Mouse (Mus musculus): ENCODE measurements around the gene Snx27. TPM values are rescaled to one million over a fixed set of nuclear protein-coding genes. Genes with fewer than 3 reads are reported as not detected.

Gene Snx27
- total and polyA plus RNA-seq, 3 experiments: 36.9 to 123 (median 45.4) TPM

GRCm38 (mm10) chr3:94476301-94477035 lies 106.0 kb downstream of the Snx27 start:
- no peaks in the 10 kb centered on the region for H3K9me3 ChIP-seq (replicated peaks; ENCODE audit: insufficient read depth, low read length)
- TF ChIP-seq EP300 (IDR thresholded peaks at IDR 0.05; ENCODE audit: low read depth in 1 of 2, low read length in 2 of 2) (peak in 1 of 2 experiments; percentile 14; a peak in 1 of 4 replicates), GATA1 (IDR thresholded peaks at IDR 0.05; ENCODE audit: low read depth, low read length) (peak; percentile 33; the same call in 1 of the 2 replicates), POLR2AphosphoS2 (IDR thresholded peaks at IDR 0.05; ENCODE audit: low read length) (no peak), ETS1 (IDR thresholded peaks at IDR 0.05; ENCODE audit: low read depth, low read length) (0 out of 2 replicates have a peak, but pooled peaks have one; percentile 24), CTCF (IDR thresholded peaks at IDR 0.05 in 2 of 3, conservative IDR thresholded peaks at IDR 0.05 in 1 of 3; ENCODE audit: control insufficient read depth in 1 of 3, insufficient read depth in 1 of 3, low read depth in 2 of 3, low read length in 3 of 3, poor library complexity in 1 of 3, severe bottlenecking in 1 of 3) (no peak), ELF1 (IDR thresholded peaks at IDR 0.05; ENCODE audit: low read depth, low read length) (peak; percentile 41; the same call in 1 of the 2 replicates)
- peaks cover 0 to 19% of the 10 kb centered on the region in 2 experiments; a peak in 2 of 4 replicates for H3K36me3 ChIP-seq (ENCODE audit: control insufficient read depth in 1 of 2, insufficient read depth in 2 of 2, low read length in 2 of 2)
- peak; percentile 50 for DNase-seq (ENCODE audit: low read depth, low spot score)
- no peaks in the 10 kb centered on the region for H3K27me3 ChIP-seq (ENCODE audit: control insufficient read depth in 1 of 2, insufficient read depth in 2 of 2, low read length in 2 of 2)
- no peak overlapping the region for H3K4me3 ChIP-seq (ENCODE audit: control insufficient read depth in 1 of 2, insufficient read depth in 1 of 2, low read depth in 2 of 2, low read length in 2 of 2)
- H3K79me2 ChIP-seq (ENCODE audit: control insufficient read depth, insufficient read depth, low read length, poor library complexity): no peaks in the 10 kb centered on the region
- H3K27ac ChIP-seq (ENCODE audit: control insufficient read depth, low read depth, low read length): no peak overlapping the region
- H3K9ac ChIP-seq (ENCODE audit: control insufficient read depth, low read depth, low read length, poor library complexity, severe bottlenecking): no peak overlapping the region
- H3K4me1 ChIP-seq (ENCODE audit: control insufficient read depth in 1 of 2, insufficient read depth in 2 of 2, low read length in 2 of 2): peaks cover 3 to 31% of the 10 kb centered on the region in 2 experiments; a peak in 3 of 4 replicates

GRCm38 (mm10) chr3:94473567-94474232 lies 108.8 kb downstream of the Snx27 start:
- TF ChIP-seq ZNF384 (IDR thresholded peaks at IDR 0.05; ENCODE audit: low read depth, low read length) (peak; percentile 73), TCF12 (IDR thresholded peaks at IDR 0.05; ENCODE audit: low read depth, low read length) (0 out of 2 replicates have a peak, but pooled peaks have one; percentile 34), MYC (IDR thresholded peaks at IDR 0.05; ENCODE audit: low read depth, low read length) (no peak), MAZ (IDR thresholded peaks at IDR 0.05; ENCODE audit: low read depth, low read length) (no peak), CHD1 (IDR thresholded peaks at IDR 0.05; ENCODE audit: low read depth, low read length) (no peak), EP300 (IDR thresholded peaks at IDR 0.05; ENCODE audit: low read depth in 1 of 2, low read length in 2 of 2) (peak in 1 of 2 experiments; percentile 55; a peak in 2 of 4 replicates), GATA1 (IDR thresholded peaks at IDR 0.05; ENCODE audit: low read depth, low read length) (peak; percentile 49; the same call in 1 of the 2 replicates), TBP (IDR thresholded peaks at IDR 0.05; ENCODE audit: low read depth, low read length) (0 out of 2 replicates have a peak, but pooled peaks have one; percentile 19), TAL1 (IDR thresholded peaks at IDR 0.05; ENCODE audit: low read length) (no peak), POLR2A (IDR thresholded peaks at IDR 0.05; ENCODE audit: control insufficient read depth in 1 of 2, insufficient read depth in 1 of 2, low read depth in 1 of 2, low read length in 2 of 2, poor library complexity in 1 of 2) (no peak), ETS1 (IDR thresholded peaks at IDR 0.05; ENCODE audit: low read depth, low read length) (peak; percentile 62; the same call in 1 of the 2 replicates)
- Histone ChIP-seq H3K27ac (ENCODE audit: control insufficient read depth, low read depth, low read length) (no peak overlapping the region), H3K9ac (ENCODE audit: control insufficient read depth, low read depth, low read length, poor library complexity, severe bottlenecking) (no peak overlapping the region)

More at GRCm38 (mm10) chr3:94473567-94474232, 108.8 kb downstream of the Snx27 start:
- Histone ChIP-seq H3K4me1 (ENCODE audit: control insufficient read depth in 1 of 2, insufficient read depth in 2 of 2, low read length in 2 of 2) (peaks cover 3 to 31% of the 10 kb centered on the region in 2 experiments; a peak in 3 of 4 replicates), H3K79me2 (ENCODE audit: control insufficient read depth, insufficient read depth, low read length, poor library complexity) (no peaks in the 10 kb centered on the region), H3K27me3 (ENCODE audit: control insufficient read depth in 1 of 2, insufficient read depth in 2 of 2, low read length in 2 of 2) (no peaks in the 10 kb centered on the region), H3K36me3 (ENCODE audit: control insufficient read depth in 1 of 2, insufficient read depth in 2 of 2, low read length in 2 of 2) (peaks cover 0 to 19% of the 10 kb centered on the region in 2 experiments; a peak in 2 of 4 replicates), H3K9me3 (replicated peaks; ENCODE audit: insufficient read depth, low read length) (no peaks in the 10 kb centered on the region), H3K4me3 (ENCODE audit: control insufficient read depth in 1 of 2, insufficient read depth in 1 of 2, low read depth in 2 of 2, low read length in 2 of 2) (no peak overlapping the region)
- DNase-seq (ENCODE audit: low read depth, low spot score): peak; percentile 42

Measured in MEL (cell line).